Mouse (Mus musculus) megakaryocyte, embryonic 14.5 days (primary cell): Measurements from ENCODE around the gene Chn1.

Source experiments
- FLI1 ChIP-seq: IDR thresholded peaks from 2 replicates; pipeline ENCODE4 v1.6.1; 2012; ENCODE audit warnings: low read length, inconsistent platforms, mixed read lengths
- GATA1 ChIP-seq: IDR thresholded peaks from 3 replicates; pipeline ENCODE4 v1.6.1; 2012; ENCODE audit warnings: mixed read lengths, low read length, inconsistent platforms, borderline replicate concordance

DNA sequence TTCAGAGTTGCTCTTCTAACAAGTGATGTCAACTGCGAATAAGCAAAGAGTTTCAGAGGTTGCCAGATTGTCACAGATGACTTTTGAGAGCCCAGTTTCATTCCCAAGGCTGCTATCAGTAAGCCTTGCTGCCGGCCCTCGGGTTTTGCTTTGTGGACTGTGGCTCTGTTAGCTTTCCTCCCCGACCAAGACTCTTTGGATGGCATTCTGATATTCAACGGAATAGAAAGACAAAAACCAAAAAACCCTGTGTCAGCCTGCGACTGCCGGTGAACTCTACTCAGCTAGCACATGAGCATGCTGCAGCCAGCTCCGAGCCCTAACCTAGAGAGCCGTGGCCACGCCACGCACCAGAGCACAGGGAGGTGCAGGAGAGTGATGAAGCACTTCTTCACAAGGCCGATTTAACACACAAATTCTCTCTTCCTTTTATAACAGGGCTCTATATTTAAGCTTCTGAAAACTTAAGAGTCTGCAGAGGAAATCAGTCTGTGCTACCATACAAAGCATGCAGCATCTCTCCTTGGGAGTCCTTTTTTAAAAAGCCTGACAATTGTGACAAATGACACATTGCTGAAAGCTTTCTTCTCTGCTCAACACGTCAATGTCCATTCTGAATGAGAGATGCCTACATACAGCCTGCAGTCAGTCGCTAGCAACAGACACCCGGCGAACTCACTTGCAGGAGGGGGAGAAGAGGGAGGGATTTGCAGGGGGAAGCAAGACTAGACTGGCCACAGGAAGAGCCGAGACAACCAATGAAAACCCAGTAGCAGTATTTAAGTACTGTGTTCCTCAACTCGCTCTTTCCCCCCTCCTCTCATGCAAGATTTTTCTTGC, 115.2 kb downstream of the Chn1 start:
- TF ChIP-seq GATA1 (no peak), FLI1 (no peak)
